Mouse (Mus musculus) liver, adult (tissue): ENCODE measurements around the gene Chrnb1.

ENCODE experiments used
- GATA4 ChIP-seq: IDR thresholded peaks from 2 replicates; pipeline ENCODE4 v1.6.1; 2014; ENCODE audit warnings: mild to moderate bottlenecking, low read length; ENCODE audit not compliant: insufficient replicate concordance

Gene Chrnb1

GRCm38 (mm10) chr11:69795168-69795982, at the start of gene Chrnb1:
Chrnb1 (minus strand) TSS chr11:69795943.
- TF ChIP-seq GATA4 = no peak

GRCm38 (mm10) chr11:69838714-69839104, 43.0 kb upstream of the Chrnb1 start:
- TF ChIP-seq GATA4 = no peak

GRCm38 (mm10) chr11:69837952-69838713, 42.4 kb upstream of the Chrnb1 start, which contains the start of gene Tmem256:
Tmem256 (plus strand) TSS chr11:69838514.
- TF ChIP-seq GATA4 = peak; percentile 40; the same call in 1 of the 2 replicates

GRCm38 (mm10) chr11:69837604-69837951, 41.8 kb upstream of the Chrnb1 start, which contains the start of gene Nlgn2:
Nlgn2 (minus strand) TSS chr11:69837784.
- no peak for TF ChIP-seq GATA4

GRCm38 (mm10) chr11:69836703-69837576, 41.2 kb upstream of the Chrnb1 start:
- no peak for TF ChIP-seq GATA4

- TF ChIP-seq GATA4 = no peak
These were observed 40.2 kb upstream of the Chrnb1 start for GRCm38 (mm10) chr11:69835966-69836335.

GRCm38 (mm10) chr11:69835326-69835965, 39.7 kb upstream of the Chrnb1 start:
- TF ChIP-seq GATA4 = no peak

GRCm38 (mm10) chr11:69834001-69834549, 38.3 kb upstream of the Chrnb1 start:
- TF ChIP-seq GATA4 = no peak

- TF ChIP-seq GATA4 = no peak
These were observed 37.8 kb upstream of the Chrnb1 start for GRCm38 (mm10) chr11:69833554-69833953.

GRCm38 (mm10) chr11:69828832-69829231, 33.1 kb upstream of the Chrnb1 start:
- no peak for TF ChIP-seq GATA4

GRCm38 (mm10) chr11:69823456-69823855, 27.7 kb upstream of the Chrnb1 start:
- TF ChIP-seq GATA4 = no peak

- TF ChIP-seq GATA4 = no peak
These were observed 26.3 kb upstream of the Chrnb1 start, which contains the start of gene Spem1 for GRCm38 (mm10) chr11:69822080-69822479. Spem1 (minus strand) TSS chr11:69822180.

GRCm38 (mm10) chr11:69818871-69819270, 23.1 kb upstream of the Chrnb1 start:
- TF ChIP-seq GATA4 = no peak

GRCm38 (mm10) chr11:69818365-69818764, 22.6 kb upstream of the Chrnb1 start, which contains the start of gene Spem2:
Spem2 (minus strand) TSS chr11:69818465.
- TF ChIP-seq GATA4 = no peak
